Mouse (Mus musculus) gastrocnemius, adult 2 months (tissue): ENCODE data around the gene Adal. TPM values are rescaled to one million over a fixed set of nuclear protein-coding genes. Genes with fewer than 3 reads are reported as not detected.

Experiments
- DNase-seq: peaks from one replicate; pipeline ENCODE4 v3.0.0; 2022
- H3K27ac ChIP-seq: fragments of 200-600 bp; 2 replicates; pipeline ENCODE4 v1.8.1; 2022; ENCODE audit warnings: mild to moderate bottlenecking
- H3K4me3 ChIP-seq: fragments of 200-600 bp; 2 replicates; pipeline ENCODE4 v1.8.1; 2022; ENCODE audit warnings: mild to moderate bottlenecking, moderate library complexity
- CTCF ChIP-seq: fragments of 200-600 bp; IDR thresholded peaks from 2 replicates; pipeline ENCODE4 v1.8.1; 2022; ENCODE audit warnings: antibody characterized with exemption, mild to moderate bottlenecking, moderate library complexity
- intact Hi-C: fragments of 180-260 bp; cut with DNase I; formaldehyde crosslinking; loops from one replicate; pipeline ENCODE4 v1.15.1; 2025
- total RNA-seq, 2 experiments: library from RNA; stranded (reverse); gene quantifications; 2 replicates each; pipeline ENCODE4 v1.2.3; 2021

Adal gene
- total RNA-seq, 2 experiments from 2014 or later: 12.4 to 17.1 TPM

DNA sequence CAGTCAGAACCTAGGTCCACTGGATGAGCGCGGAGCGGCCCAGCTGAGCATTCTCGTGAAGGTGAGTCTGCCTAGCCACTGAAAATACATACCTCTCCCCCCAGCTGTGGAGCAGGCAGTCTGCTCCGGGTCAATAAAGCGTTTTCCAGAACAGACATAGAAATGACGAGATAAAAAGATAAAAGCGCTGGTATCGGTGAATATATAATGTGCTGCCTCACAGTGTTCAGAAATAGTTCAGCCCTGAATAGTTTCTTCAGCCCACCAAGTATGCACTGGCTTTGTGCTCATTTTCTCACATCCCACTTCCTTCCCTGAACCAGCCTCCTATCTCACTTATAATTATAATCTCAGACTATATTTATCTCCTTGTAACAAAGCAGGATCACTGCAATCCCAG lies 55.2 kb downstream of the Adal start:
- Histone ChIP-seq H3K4me3 (no peak overlapping the region), H3K27ac (no peak overlapping the region)
- DNase-seq: no peak
- intact Hi-C loops: no loop called here
- no peak for TF ChIP-seq CTCF

DNA sequence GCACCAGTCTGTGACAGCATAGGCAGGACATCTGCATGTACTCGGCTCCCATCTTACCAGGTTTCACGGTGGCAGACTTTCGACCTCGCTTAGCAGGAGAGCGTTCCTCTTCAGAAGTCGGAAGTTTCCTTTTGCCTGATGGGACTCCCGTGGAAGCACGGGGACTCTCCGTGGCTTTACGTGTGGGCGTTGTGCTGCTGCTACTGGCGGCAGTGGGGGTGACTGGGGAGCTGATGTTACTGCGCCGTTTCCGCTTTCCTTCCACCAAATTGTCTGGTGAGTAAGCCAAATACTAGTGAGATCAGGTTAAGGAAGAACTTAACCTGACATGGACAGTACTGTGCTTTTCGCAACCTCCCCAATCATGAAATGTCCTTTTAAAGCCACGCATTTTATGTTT lies 64.0 kb downstream of the Adal start:
- Histone ChIP-seq H3K4me3 (no peak overlapping the region), H3K27ac (no peak overlapping the region)
- intact Hi-C loops: no loop called here
- TF ChIP-seq CTCF: no peak
- DNase-seq: no peak

Other genes with a start within 250 kb of the Adal start
- 10 to 100 TPM; 28.5 to 29.9 TPM for gene Ubr1, start 169.7 kb upstream of the Adal start, total RNA-seq
- gene Tmem62, start 163.4 kb upstream of the Adal start, total RNA-seq: 1 to 10 TPM; 3.0 to 3.3 TPM
- gene Ccndbp1, start 132.0 kb upstream of the Adal start, total RNA-seq: 10 to 100 TPM; 20.9 to 21.1 TPM
- not detected for gene Epb42, start 103.4 kb upstream of the Adal start, total RNA-seq
- under 1 TPM in 1 of 2 experiments, not detected in 1; 0.11 TPM for gene Tgm5, start 54.6 kb upstream of the Adal start, total RNA-seq
- not detected for gene Tgm7, start 30.6 kb upstream of the Adal start, total RNA-seq
- 1 to 10 TPM; 3.1 to 4.4 TPM for gene Lcmt2, start 225 bp downstream of the Adal start, total RNA-seq
- 10 to 100 TPM; 10.3 to 10.9 TPM for gene Tubgcp4, start 30.2 kb downstream of the Adal start, total RNA-seq
- 1 to 10 TPM; 5.2 to 5.5 TPM for gene Zscan29, start 30.7 kb downstream of the Adal start, total RNA-seq
- 10 to 100 TPM; 15.9 to 16.0 TPM for gene Trp53bp1, start 131.0 kb downstream of the Adal start, total RNA-seq
- 10 to 100 TPM in 1 of 2 experiments, 1 to 10 TPM in 1; 9.1 to 16.5 TPM for gene Map1a, start 149.2 kb downstream of the Adal start, total RNA-seq
- gene Ppip5k1, start 215.0 kb downstream of the Adal start, total RNA-seq: 100 to 1,000 TPM in 1 of 2 experiments, 10 to 100 TPM in 1; 70.6 to 144 TPM
- not detected for gene Ckmt1, start 217.3 kb downstream of the Adal start, total RNA-seq
- gene Strc, start 246.7 kb downstream of the Adal start, total RNA-seq: under 1 TPM in 1 of 2 experiments, not detected in 1; 0.18 TPM